Mouse (Mus musculus) forebrain, embryonic 12.5 days (tissue): ENCODE measurements around the gene Bscl2. TPM values are rescaled to one million over a fixed set of nuclear protein-coding genes. Genes with fewer than 3 reads are reported as not detected.

ENCODE experiments used
- microRNA-seq: library from miRNA; unstranded; fragments of <30 nt; microRNA quantifications from one replicate; pipeline ENCODE4, GENCODE M21; 2017
- polyA plus RNA-seq: library from polyadenylated mRNA; unstranded; fragments of >200 nt; fragmentation: Nextera tagmentation; extraction: Ambion mirVana; gene quantifications from 2 replicates; pipeline ENCODE4 v1.2.1, GENCODE M21; 2016

The Bscl2 gene
- polyA plus RNA-seq, 1 experiment from 2014 or later = 62.9 TPM

Small RNA genes within 50 kb of the gene (microRNA-seq; reads per million reads assigned to microRNA genes)
- gene Mir5136 = not detected

Other genes starting within 250 kb of the Bscl2 start
- 0.28 and 0.40 TPM in 2 replicates for gene Slc22a8, start 246.2 kb upstream of the Bscl2 start, polyA plus RNA-seq
- gene Slc22a6, start 219.4 kb upstream of the Bscl2 start, polyA plus RNA-seq = 0.70 and 0.87 TPM in 2 replicates
- gene Chrm1, start 173.7 kb upstream of the Bscl2 start, polyA plus RNA-seq = 0.10 and 0.27 TPM in 2 replicates
- gene Slc3a2, start 114.1 kb upstream of the Bscl2 start, polyA plus RNA-seq = 140 and 143 TPM in 2 replicates
- gene Wdr74, start 101.6 kb upstream of the Bscl2 start, polyA plus RNA-seq = 83.7 and 85.9 TPM in 2 replicates
- 2.8 and 3.7 TPM in 2 replicates for gene 1700092M07Rik, start 96.7 kb upstream of the Bscl2 start, polyA plus RNA-seq
- gene Stx5a, start 96.1 kb upstream of the Bscl2 start, polyA plus RNA-seq = 108 and 114 TPM in 2 replicates
- 206 and 225 TPM in 2 replicates for gene Nxf1, start 80.4 kb upstream of the Bscl2 start, polyA plus RNA-seq
- gene Tmem223, start 66.5 kb upstream of the Bscl2 start, polyA plus RNA-seq = 203 and 210 TPM in 2 replicates
- 34.4 and 36.9 TPM in 2 replicates for gene Tmem179b, start 63.0 kb upstream of the Bscl2 start, polyA plus RNA-seq
- 35.9 and 41.5 TPM in 2 replicates for gene Taf6l, start 51.0 kb upstream of the Bscl2 start, polyA plus RNA-seq
- 158 and 161 TPM in 2 replicates for gene Polr2g, start 38.9 kb upstream of the Bscl2 start, polyA plus RNA-seq
- gene Zbtb3, start 34.9 kb upstream of the Bscl2 start, polyA plus RNA-seq = 6.6 and 7.9 TPM in 2 replicates
- 78.7 and 83.9 TPM in 2 replicates for gene Ttc9c, start 18.1 kb upstream of the Bscl2 start, polyA plus RNA-seq
- 7.2 and 7.8 TPM in 2 replicates for gene Hnrnpul2, start 17.5 kb upstream of the Bscl2 start, polyA plus RNA-seq
- gene AC129217.1, start 7.7 kb upstream of the Bscl2 start, polyA plus RNA-seq = not detected in 2 replicates
- gene Gng3, start 1.7 kb downstream of the Bscl2 start, polyA plus RNA-seq = 131 and 139 TPM in 2 replicates
- gene Lrrn4cl, start 13.3 kb downstream of the Bscl2 start, polyA plus RNA-seq = 0.26 and 0.60 TPM in 2 replicates
- gene Ubxn1, start 34.0 kb downstream of the Bscl2 start, polyA plus RNA-seq = 178 and 182 TPM in 2 replicates
- 55.2 and 57.3 TPM in 2 replicates for gene Uqcc3, start 43.5 kb downstream of the Bscl2 start, polyA plus RNA-seq
- gene Lbhd1, start 46.3 kb downstream of the Bscl2 start, polyA plus RNA-seq = 104 and 119 TPM in 2 replicates
- not detected in 2 replicates for gene Gm49403, start 46.5 kb downstream of the Bscl2 start, polyA plus RNA-seq
- gene 1810009A15Rik, start 51.4 kb downstream of the Bscl2 start, polyA plus RNA-seq = 91.0 and 104 TPM in 2 replicates
- gene Gm49416, start 51.5 kb downstream of the Bscl2 start, polyA plus RNA-seq = not detected in 2 replicates
- gene Ints5, start 55.5 kb downstream of the Bscl2 start, polyA plus RNA-seq = 48.1 and 52.6 TPM in 2 replicates
- 106 and 113 TPM in 2 replicates for gene Ganab, start 60.6 kb downstream of the Bscl2 start, polyA plus RNA-seq
- 64.4 and 64.8 TPM in 2 replicates for gene B3gat3, start 82.9 kb downstream of the Bscl2 start, polyA plus RNA-seq
- gene Rom1, start 91.9 kb downstream of the Bscl2 start, polyA plus RNA-seq = 1.3 and 2.5 TPM in 2 replicates
- gene Eml3, start 92.1 kb downstream of the Bscl2 start, polyA plus RNA-seq = 13.2 and 13.8 TPM in 2 replicates
- gene Mta2, start 104.4 kb downstream of the Bscl2 start, polyA plus RNA-seq = 193 and 206 TPM in 2 replicates
- gene Tut1, start 116.4 kb downstream of the Bscl2 start, polyA plus RNA-seq = 36.9 and 37.0 TPM in 2 replicates
- gene Eef1g, start 129.6 kb downstream of the Bscl2 start, polyA plus RNA-seq = 365 and 373 TPM in 2 replicates
- gene Ahnak, start 151.8 kb downstream of the Bscl2 start, polyA plus RNA-seq = 6.4 and 8.5 TPM in 2 replicates